Mouse (Mus musculus): ENCODE data around the gene Dynll2. TPM values are rescaled to one million over a fixed set of nuclear protein-coding genes. Genes with fewer than 3 reads are reported as not detected.
A peak's percentile ranks its signal among the peaks of the same experiment; 100 is the strongest.

Dynll2 gene
- 34.7 and 36.2 TPM in 2 replicates for polyA plus RNA-seq (2016; fragmentation: Nextera tagmentation; extraction: Ambion mirVana)

- H3K27ac ChIP-seq, result peak within 1 kb of the TSS; percentile 97
- H3K9ac ChIP-seq, result peak within 1 kb of the TSS; percentile 100
- no peaks in the 10 kb centered on the region for H3K27me3 ChIP-seq
- ATAC-seq (ENCODE audit: low FRiP score), result peak; percentile 97
- no peaks in the 10 kb centered on the region for H3K9me3 ChIP-seq
- peak within 1 kb of the TSS; percentile 100 for H3K4me3 ChIP-seq (replicated peaks)
- H3K4me1 ChIP-seq, result peaks cover 39% of the 10 kb centered on the region
- H3K36me3 ChIP-seq (replicated peaks), result peaks cover 22% of the 10 kb centered on the region
- H3K4me2 ChIP-seq, result peak within 1 kb of the TSS; percentile 89
- WGBS, result under 1% methylated on average over 61 of the region's 107 CpGs
These were observed at the start of gene Dynll2 for GRCm38 (mm10) chr11:87986831-87987793. Dynll2 (minus strand) TSS chr11:87987533.

GRCm38 (mm10) chr11:88036761-88037251, 49.5 kb upstream of the Dynll2 start:
- Histone ChIP-seq H3K9ac (no peak overlapping the region), H3K27ac (no peak overlapping the region), H3K4me1 (0 out of 2 replicates have a peak, but pooled peaks cover 6% of the 10 kb centered on the region), H3K36me3 (replicated peaks) (0 out of 2 replicates have a peak, but pooled peaks cover 7% of the 10 kb centered on the region), H3K4me2 (no peak overlapping the region), H3K27me3 (no peaks in the 10 kb centered on the region), H3K4me3 (replicated peaks) (no peak overlapping the region), H3K9me3 (no peaks in the 10 kb centered on the region)
- WGBS, result 81% methylated on average over 10 of the region's 10 CpGs
- ATAC-seq (ENCODE audit: low FRiP score), result no peak

DNA sequence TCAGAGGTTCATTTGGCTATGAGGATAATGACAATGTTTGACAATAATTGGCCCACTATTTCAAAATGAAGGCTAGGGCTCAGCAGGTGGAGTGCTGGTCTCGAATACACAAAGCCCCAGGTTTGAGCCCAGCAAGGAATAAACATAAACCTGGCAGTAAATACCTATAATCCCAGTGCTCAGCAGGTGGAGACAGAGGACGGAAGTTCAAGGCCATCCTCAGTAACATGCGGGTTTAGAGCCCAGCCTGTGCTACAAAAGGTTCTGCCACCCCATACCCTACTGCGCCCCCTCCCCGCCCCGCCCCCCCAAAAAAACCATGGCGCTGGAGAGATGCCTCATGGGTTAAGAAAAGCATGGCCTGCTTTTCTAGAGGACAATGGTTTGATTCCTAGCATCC, 48.6 kb upstream of the Dynll2 start:
- WGBS, result 73% methylated on average over 7 of the region's 7 CpGs
- 0 out of 2 replicates have a peak, but pooled peaks cover 7% of the 10 kb centered on the region for H3K36me3 ChIP-seq (replicated peaks)

GRCm38 (mm10) chr11:88031753-88032152, 44.4 kb upstream of the Dynll2 start:
- Histone ChIP-seq H3K27me3 (no peaks in the 10 kb centered on the region), H3K9ac (no peak overlapping the region), H3K27ac (peak overlapping the region; percentile 42; the same call in 1 of the 2 replicates), H3K36me3 (replicated peaks) (no peaks in the 10 kb centered on the region), H3K4me2 (no peak overlapping the region), H3K4me1 (peaks cover 19% of the 10 kb centered on the region), H3K9me3 (no peaks in the 10 kb centered on the region), H3K4me3 (replicated peaks) (no peak overlapping the region)
- ATAC-seq (ENCODE audit: low FRiP score), result no peak
- WGBS, result 77% methylated on average over 5 of the region's 5 CpGs

More for the DNA sequence above, 48.6 kb upstream of the Dynll2 start:
- H3K4me3 ChIP-seq (replicated peaks), result no peak overlapping the region
- no peaks in the 10 kb centered on the region for H3K27me3 ChIP-seq
- H3K27ac ChIP-seq, result no peak overlapping the region
- no peak overlapping the region for H3K4me2 ChIP-seq
- no peak for ATAC-seq (ENCODE audit: low FRiP score)
- H3K9ac ChIP-seq, result no peak overlapping the region
- no peaks in the 10 kb centered on the region for H3K9me3 ChIP-seq
- 0 out of 2 replicates have a peak, but pooled peaks cover 6% of the 10 kb centered on the region for H3K4me1 ChIP-seq

DNA sequence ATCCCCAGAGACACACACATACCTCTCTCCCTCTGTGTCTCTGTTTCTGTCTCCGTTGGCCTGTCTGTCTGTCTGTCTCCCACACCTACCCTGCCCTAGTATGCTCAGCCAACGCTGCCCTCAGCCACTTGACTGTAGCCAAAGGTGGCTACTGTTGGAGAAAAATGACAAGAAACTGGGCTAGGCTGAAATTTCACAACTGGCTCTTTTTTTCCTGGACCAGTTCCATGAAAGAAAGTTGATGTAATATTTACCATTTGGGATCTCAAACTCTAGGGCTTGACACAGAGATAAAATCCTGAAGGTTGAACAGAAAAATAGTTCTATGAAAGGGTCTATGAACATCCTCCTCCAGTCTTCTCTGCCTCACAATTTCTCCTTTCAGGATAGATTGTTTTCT, 43.5 kb upstream of the Dynll2 start:
- no peak for ATAC-seq (ENCODE audit: low FRiP score)
- H3K9ac ChIP-seq, result no peak overlapping the region
- no peaks in the 10 kb centered on the region for H3K9me3 ChIP-seq
- WGBS, result 89% methylated on average over 2 of the region's 2 CpGs
- H3K27ac ChIP-seq, result no peak overlapping the region
- no peak overlapping the region for H3K4me3 ChIP-seq (replicated peaks)
- H3K36me3 ChIP-seq (replicated peaks), result no peaks in the 10 kb centered on the region
- peaks cover 19% of the 10 kb centered on the region for H3K4me1 ChIP-seq
- no peaks in the 10 kb centered on the region for H3K27me3 ChIP-seq
- H3K4me2 ChIP-seq, result no peak overlapping the region

GRCm38 (mm10) chr11:88030219-88030618, 42.9 kb upstream of the Dynll2 start:
- H3K9ac ChIP-seq, result no peak overlapping the region
- H3K36me3 ChIP-seq (replicated peaks), result no peaks in the 10 kb centered on the region
- peaks cover 19% of the 10 kb centered on the region for H3K4me1 ChIP-seq
- ATAC-seq (ENCODE audit: low FRiP score), result no peak
- H3K27me3 ChIP-seq, result no peaks in the 10 kb centered on the region
- no peak overlapping the region for H3K27ac ChIP-seq
- no peaks in the 10 kb centered on the region for H3K9me3 ChIP-seq
- H3K4me2 ChIP-seq, result no peak overlapping the region
- 91% methylated on average over 7 of the region's 7 CpGs for WGBS
- no peak overlapping the region for H3K4me3 ChIP-seq (replicated peaks)

DNA sequence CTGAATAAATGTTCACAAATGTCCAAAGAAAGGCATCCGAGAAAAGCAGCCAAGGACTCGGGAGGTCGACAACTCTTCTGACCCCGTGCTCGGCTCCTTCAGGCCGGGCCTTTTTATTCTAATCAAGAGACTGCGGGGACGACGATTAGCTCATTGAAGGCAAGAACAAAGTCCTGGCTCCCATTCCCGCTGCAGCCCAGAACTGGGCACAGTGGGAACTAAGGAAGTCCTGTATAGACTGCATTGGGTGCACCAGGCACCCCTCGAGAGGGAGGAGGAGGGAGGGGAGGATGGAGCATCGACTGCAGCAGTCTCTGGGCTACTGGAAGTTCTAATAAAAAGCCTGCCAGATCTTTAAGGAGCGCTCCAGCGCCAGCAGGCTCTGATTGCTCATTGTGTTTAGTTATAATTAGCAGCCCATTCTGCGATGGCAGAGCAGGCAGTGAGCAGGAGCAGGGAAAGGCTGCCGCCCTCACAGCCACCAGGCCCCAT, 40.9 kb upstream of the Dynll2 start:
- peak overlapping the region; percentile 17 for H3K4me2 ChIP-seq
- no peaks in the 10 kb centered on the region for H3K9me3 ChIP-seq
- H3K27me3 ChIP-seq, result no peaks in the 10 kb centered on the region
- H3K36me3 ChIP-seq (replicated peaks), result no peaks in the 10 kb centered on the region
- H3K4me1 ChIP-seq, result peaks cover 19% of the 10 kb centered on the region
- 4% methylated on average over 16 of the region's 16 CpGs for WGBS
- ATAC-seq (ENCODE audit: low FRiP score), result peak; percentile 82
- no peak overlapping the region for H3K4me3 ChIP-seq (replicated peaks)
- no peak overlapping the region for H3K9ac ChIP-seq
- H3K27ac ChIP-seq, result peak overlapping the region; percentile 86

GRCm38 (mm10) chr11:88027391-88028035, 40.2 kb upstream of the Dynll2 start:
- Histone ChIP-seq H3K4me2 (0 out of 2 replicates have a peak overlapping the region, but pooled peaks have one; percentile 17), H3K36me3 (replicated peaks) (no peaks in the 10 kb centered on the region), H3K4me3 (replicated peaks) (no peak overlapping the region), H3K9me3 (no peaks in the 10 kb centered on the region), H3K4me1 (peaks cover 19% of the 10 kb centered on the region), H3K27ac (peak overlapping the region; percentile 86), H3K9ac (no peak overlapping the region), H3K27me3 (no peaks in the 10 kb centered on the region)
- ATAC-seq (ENCODE audit: low FRiP score), result no peak
- 50% methylated on average over 9 of the region's 9 CpGs for WGBS

GRCm38 (mm10) chr11:88023933-88024332, 36.6 kb upstream of the Dynll2 start:
- Histone ChIP-seq H3K27ac (no peak overlapping the region), H3K4me2 (no peak overlapping the region), H3K9me3 (no peaks in the 10 kb centered on the region), H3K27me3 (no peaks in the 10 kb centered on the region), H3K4me1 (peaks cover 19% of the 10 kb centered on the region), H3K9ac (no peak overlapping the region), H3K36me3 (replicated peaks) (no peaks in the 10 kb centered on the region), H3K4me3 (replicated peaks) (no peak overlapping the region)
- WGBS, result 89% methylated on average over 2 of the region's 2 CpGs
- ATAC-seq (ENCODE audit: low FRiP score), result no peak

GRCm38 (mm10) chr11:88015795-88016194, 28.5 kb upstream of the Dynll2 start:
- Histone ChIP-seq H3K36me3 (replicated peaks) (no peaks in the 10 kb centered on the region), H3K4me3 (replicated peaks) (no peak overlapping the region), H3K4me2 (no peak overlapping the region), H3K9ac (no peak overlapping the region), H3K27me3 (no peaks in the 10 kb centered on the region), H3K4me1 (no peaks in the 10 kb centered on the region), H3K27ac (no peak overlapping the region), H3K9me3 (no peaks in the 10 kb centered on the region)
- 89% methylated on average over 6 of the region's 6 CpGs for WGBS
- no peak for ATAC-seq (ENCODE audit: low FRiP score)

DNA sequence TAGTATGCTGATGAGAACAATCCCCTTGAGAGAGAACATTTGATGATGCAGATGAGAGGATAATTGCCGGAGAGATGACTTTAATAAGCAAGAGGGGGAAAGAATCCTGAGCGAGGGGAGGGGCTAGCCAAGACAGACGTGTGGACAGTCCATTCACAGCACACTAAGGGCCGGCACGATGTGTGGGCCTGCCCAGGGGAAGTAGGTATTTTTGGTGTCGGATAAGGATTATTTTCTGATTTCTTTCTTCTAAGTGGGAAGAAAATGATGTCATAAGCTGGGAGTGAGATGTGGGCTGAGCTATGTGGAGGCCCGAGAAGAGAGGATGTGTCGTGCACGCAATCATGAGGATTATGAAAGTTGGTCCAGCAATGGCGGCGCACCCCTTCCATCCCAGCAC, 27.8 kb upstream of the Dynll2 start:
- Histone ChIP-seq H3K9ac (no peak overlapping the region), H3K27ac (no peak overlapping the region), H3K4me2 (no peak overlapping the region), H3K27me3 (no peaks in the 10 kb centered on the region), H3K36me3 (replicated peaks) (no peaks in the 10 kb centered on the region), H3K9me3 (no peaks in the 10 kb centered on the region), H3K4me1 (peaks cover under 1% of the 10 kb centered on the region; the same call in 1 of the 2 replicates), H3K4me3 (replicated peaks) (no peak overlapping the region)
- WGBS, result 85% methylated on average over 11 of the region's 11 CpGs
- ATAC-seq (ENCODE audit: low FRiP score), result no peak

DNA sequence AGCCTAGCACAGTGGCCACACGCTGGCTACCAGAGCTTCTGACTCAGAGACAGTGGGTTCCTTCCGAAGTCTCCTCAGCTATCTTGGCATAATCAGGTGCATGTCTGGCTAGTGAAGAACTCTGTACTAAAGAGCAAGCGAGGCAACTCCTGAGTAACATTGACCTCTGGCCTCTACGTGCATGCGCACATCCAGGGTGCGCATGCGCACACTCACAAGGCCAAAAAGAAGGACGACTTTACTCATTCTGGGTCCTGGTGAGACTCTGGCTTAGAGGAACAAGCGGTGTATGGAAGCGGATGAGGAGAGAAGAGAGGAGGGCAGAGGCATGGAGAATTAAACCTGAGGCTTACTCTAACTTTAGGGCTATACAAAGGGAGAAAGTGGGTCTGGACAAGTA, 26.3 kb upstream of the Dynll2 start:
- H3K4me2 ChIP-seq, result no peak overlapping the region
- H3K9ac ChIP-seq, result no peak overlapping the region
- no peak overlapping the region for H3K27ac ChIP-seq
- no peaks in the 10 kb centered on the region for H3K36me3 ChIP-seq (replicated peaks)
- WGBS, result 92% methylated on average over 10 of the region's 10 CpGs
- no peaks in the 10 kb centered on the region for H3K27me3 ChIP-seq
- H3K9me3 ChIP-seq, result no peaks in the 10 kb centered on the region
- no peak overlapping the region for H3K4me3 ChIP-seq (replicated peaks)
- ATAC-seq (ENCODE audit: low FRiP score), result no peak
- H3K4me1 ChIP-seq, result peaks cover 13% of the 10 kb centered on the region
